Mouse (Mus musculus) heart, postnatal 0 days (tissue): ENCODE results near the gene Irf6.

Experiments
- CTCF ChIP-seq: IDR thresholded peaks from 2 replicates; pipeline ENCODE4 v1.5.1; 2016; ENCODE audit warnings: antibody characterized with exemption, control low read depth, low read depth
- EP300 ChIP-seq: IDR thresholded peaks from 2 replicates; pipeline ENCODE4 v1.6.1; 2016; ENCODE audit warnings: antibody characterized with exemption, low read depth

DNA sequence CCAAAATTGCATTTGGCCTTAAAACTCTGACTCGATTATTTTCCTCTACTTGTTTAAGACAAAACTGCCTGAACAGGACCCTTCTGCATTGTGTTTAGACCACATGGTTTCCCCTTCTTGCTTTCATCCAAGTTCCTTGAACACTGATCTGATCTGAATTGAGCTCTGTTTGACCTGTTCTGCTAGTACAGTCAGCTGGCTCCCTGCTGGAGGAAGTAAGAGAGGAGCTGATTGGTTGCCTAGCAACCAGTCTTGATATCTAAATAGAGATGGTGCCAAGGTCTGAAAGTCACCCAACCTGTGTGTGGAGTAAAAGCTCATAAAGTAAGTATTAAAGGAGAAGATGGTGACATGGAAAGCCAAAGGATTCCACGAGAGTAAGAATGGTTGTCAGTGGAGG is 16.9 kb downstream of the Irf6 start:
- no peak for TF ChIP-seq CTCF
- TF ChIP-seq EP300, result no peak
